Mouse (Mus musculus): ENCODE results near the gene Egfem1. TPM values are rescaled to one million over a fixed set of nuclear protein-coding genes. Genes with fewer than 3 reads are reported as not detected.

Gene Egfem1
- polyA plus RNA-seq, 1 experiment from 2014 or later = 7.4 TPM

DNA sequence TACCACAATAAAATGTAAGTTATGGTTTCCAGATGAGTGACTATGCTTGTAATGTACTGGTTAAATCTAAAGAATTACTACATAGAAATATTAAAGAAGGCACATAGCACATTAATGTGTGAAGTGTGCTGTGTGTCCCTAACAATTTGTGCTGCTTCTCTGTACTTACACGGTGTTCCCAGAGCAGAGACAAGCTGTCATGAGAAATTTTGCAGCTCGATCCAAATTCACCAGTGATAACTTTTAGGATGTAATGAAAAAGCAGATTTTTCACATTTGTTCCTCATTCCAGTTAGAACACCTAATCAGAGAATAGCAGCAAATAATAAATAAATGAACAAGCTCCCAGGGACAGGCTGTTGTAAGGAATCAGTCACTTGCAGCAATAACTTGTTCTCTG, 416.4 kb downstream of the Egfem1 start:
- H3K27me3 ChIP-seq (replicated peaks; ENCODE audit: control insufficient read depth, insufficient read depth, low read length) = no peaks in the 10 kb centered on the region
- H3K9me3 ChIP-seq (ENCODE audit: control insufficient read depth, low read length) = no peaks in the 10 kb centered on the region
- no peak overlapping the region for H3K4me3 ChIP-seq (replicated peaks; ENCODE audit: low read length)
- H3K4me1 ChIP-seq (replicated peaks; ENCODE audit: control insufficient read depth, insufficient read depth, low read length) = 0 out of 2 replicates have a peak, but pooled peaks cover 6% of the 10 kb centered on the region
- no peak overlapping the region for H3K4me2 ChIP-seq (ENCODE audit: low read length)
- no peak overlapping the region for H3K27ac ChIP-seq (ENCODE audit: low read length)
- ATAC-seq = no peak
- H3K9ac ChIP-seq (replicated peaks; ENCODE audit: low read depth, low read length) = no peak overlapping the region
- H3K36me3 ChIP-seq (ENCODE audit: control insufficient read depth, insufficient read depth) = no peaks in the 10 kb centered on the region
- WGBS = 80% methylated on average over 2 of the region's 2 CpGs

DNA sequence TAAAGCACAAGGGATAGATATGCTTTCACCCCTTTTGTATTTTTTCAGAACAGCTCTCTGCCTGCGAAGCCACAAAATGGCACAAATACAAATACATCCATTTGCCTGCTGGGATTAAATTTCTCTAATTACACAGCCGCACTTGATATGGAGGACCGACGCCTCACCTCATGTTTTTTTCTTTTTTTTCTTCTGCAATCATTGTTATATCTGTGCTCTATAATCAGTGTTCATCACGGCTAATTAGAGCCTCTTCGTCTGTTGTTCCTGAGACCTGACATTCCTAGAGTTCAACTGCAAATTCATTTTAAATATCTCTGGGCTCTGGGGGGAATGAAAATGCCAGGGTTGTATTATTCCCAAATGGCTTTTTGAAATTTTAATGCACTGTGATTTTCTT, 417.4 kb downstream of the Egfem1 start:
- no peak overlapping the region for H3K9ac ChIP-seq (replicated peaks; ENCODE audit: low read depth, low read length)
- no peaks in the 10 kb centered on the region for H3K36me3 ChIP-seq (ENCODE audit: control insufficient read depth, insufficient read depth)
- no peaks in the 10 kb centered on the region for H3K27me3 ChIP-seq (replicated peaks; ENCODE audit: control insufficient read depth, insufficient read depth, low read length)
- peak; percentile 67 for ATAC-seq
- 0 out of 2 replicates have a peak, but pooled peaks cover 6% of the 10 kb centered on the region for H3K4me1 ChIP-seq (replicated peaks; ENCODE audit: control insufficient read depth, insufficient read depth, low read length)
- WGBS = 27% methylated on average over 6 of the region's 6 CpGs
- no peak overlapping the region for H3K4me3 ChIP-seq (replicated peaks; ENCODE audit: low read length)
- no peaks in the 10 kb centered on the region for H3K9me3 ChIP-seq (ENCODE audit: control insufficient read depth, low read length)
- H3K4me2 ChIP-seq (ENCODE audit: low read length) = no peak overlapping the region
- H3K27ac ChIP-seq (ENCODE audit: low read length) = no peak overlapping the region

DNA sequence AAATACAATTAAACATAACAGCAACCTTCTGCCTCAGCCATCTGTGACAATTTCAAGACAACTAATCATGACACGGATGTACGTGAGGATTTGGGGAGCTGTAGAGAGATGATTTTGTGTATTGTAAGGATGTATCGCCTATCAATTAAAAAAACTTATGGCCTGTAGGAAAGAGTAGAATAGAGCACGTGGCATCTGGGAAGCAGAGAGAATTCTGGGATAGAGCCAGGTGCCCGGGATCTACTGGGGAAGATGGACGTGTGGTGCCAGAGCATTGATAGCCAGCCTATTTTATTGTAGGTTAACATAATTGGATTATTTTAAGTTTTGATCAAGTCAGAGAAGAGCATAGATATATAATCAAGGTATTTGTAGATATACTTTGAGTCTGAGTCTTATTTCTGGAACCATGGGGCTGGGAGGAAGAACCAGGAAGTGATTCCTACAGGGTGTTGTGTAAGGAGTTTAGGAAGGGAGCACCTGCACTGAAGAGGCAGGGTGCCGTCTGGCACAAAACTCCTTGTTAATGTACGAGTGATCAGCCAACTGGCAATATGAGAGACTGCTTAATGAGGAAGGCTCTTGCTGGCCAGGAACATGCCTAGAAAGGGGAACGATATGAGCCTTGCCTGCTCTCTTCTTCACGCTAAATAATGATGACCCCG, 443.6 kb downstream of the Egfem1 start:
- ATAC-seq = peak; percentile 92
- Histone ChIP-seq H3K27me3 (replicated peaks; ENCODE audit: control insufficient read depth, insufficient read depth, low read length) (no peaks in the 10 kb centered on the region), H3K4me2 (ENCODE audit: low read length) (no peak overlapping the region), H3K36me3 (ENCODE audit: control insufficient read depth, insufficient read depth) (no peaks in the 10 kb centered on the region), H3K27ac (ENCODE audit: low read length) (no peak overlapping the region), H3K9me3 (ENCODE audit: control insufficient read depth, low read length) (no peaks in the 10 kb centered on the region), H3K4me3 (replicated peaks; ENCODE audit: low read length) (no peak overlapping the region), H3K9ac (replicated peaks; ENCODE audit: low read depth, low read length) (no peak overlapping the region), H3K4me1 (replicated peaks; ENCODE audit: control insufficient read depth, insufficient read depth, low read length) (peaks cover 9% of the 10 kb centered on the region; the same call in 1 of the 2 replicates)
- 45% methylated on average over 11 of the region's 11 CpGs for WGBS

DNA sequence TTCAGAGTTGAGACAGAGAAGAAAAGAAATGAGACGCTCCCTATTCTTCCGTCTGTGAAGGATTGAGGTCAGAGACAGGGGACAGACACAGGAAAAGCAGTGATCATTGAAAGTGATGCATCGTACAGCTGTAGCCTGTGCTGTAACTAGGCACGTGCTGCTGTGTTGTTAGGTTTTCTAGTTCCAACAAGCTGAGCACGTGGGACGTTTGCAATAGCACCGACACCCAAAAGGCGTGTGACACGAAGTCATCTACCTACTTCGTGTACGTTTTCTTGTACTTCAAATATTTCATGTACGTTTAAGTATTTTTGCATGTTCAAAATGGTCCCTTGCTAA, 444.1 kb downstream of the Egfem1 start:
- no peak overlapping the region for H3K4me2 ChIP-seq (ENCODE audit: low read length)
- H3K27me3 ChIP-seq (replicated peaks; ENCODE audit: control insufficient read depth, insufficient read depth, low read length) = no peaks in the 10 kb centered on the region
- peak; percentile 81 for ATAC-seq
- no peak overlapping the region for H3K9ac ChIP-seq (replicated peaks; ENCODE audit: low read depth, low read length)
- peaks cover 9% of the 10 kb centered on the region; the same call in 1 of the 2 replicates for H3K4me1 ChIP-seq (replicated peaks; ENCODE audit: control insufficient read depth, insufficient read depth, low read length)
- WGBS = 65% methylated on average over 12 of the region's 12 CpGs
- H3K9me3 ChIP-seq (ENCODE audit: control insufficient read depth, low read length) = no peaks in the 10 kb centered on the region
- H3K36me3 ChIP-seq (ENCODE audit: control insufficient read depth, insufficient read depth) = no peaks in the 10 kb centered on the region
- H3K4me3 ChIP-seq (replicated peaks; ENCODE audit: low read length) = no peak overlapping the region
- no peak overlapping the region for H3K27ac ChIP-seq (ENCODE audit: low read length)

DNA sequence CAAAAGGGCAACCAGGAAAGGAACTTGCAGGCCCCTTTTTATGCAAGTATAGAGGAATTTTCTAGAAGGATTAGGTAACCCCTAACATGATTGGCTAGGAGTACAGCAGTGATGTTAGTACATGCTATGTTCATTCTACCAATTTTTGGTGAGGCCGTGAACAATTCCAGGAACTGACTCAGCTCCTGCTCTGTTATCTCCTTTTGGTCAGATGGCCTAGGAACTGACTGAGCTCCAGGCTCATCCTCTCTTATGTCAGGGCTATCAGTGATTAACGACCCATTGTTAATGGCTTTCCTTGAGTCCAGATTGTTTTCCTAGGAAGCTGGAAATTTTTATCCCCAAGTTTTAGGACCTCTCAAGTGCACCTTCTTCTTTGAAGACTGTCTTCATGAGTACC, 457.4 kb downstream of the Egfem1 start:
- Histone ChIP-seq H3K4me1 (replicated peaks; ENCODE audit: control insufficient read depth, insufficient read depth, low read length) (peaks cover 3% of the 10 kb centered on the region; the same call in 1 of the 2 replicates), H3K4me3 (replicated peaks; ENCODE audit: low read length) (no peak overlapping the region), H3K9me3 (ENCODE audit: control insufficient read depth, low read length) (no peaks in the 10 kb centered on the region), H3K4me2 (ENCODE audit: low read length) (no peak overlapping the region), H3K27ac (ENCODE audit: low read length) (no peak overlapping the region), H3K9ac (replicated peaks; ENCODE audit: low read depth, low read length) (no peak overlapping the region), H3K27me3 (replicated peaks; ENCODE audit: control insufficient read depth, insufficient read depth, low read length) (no peaks in the 10 kb centered on the region), H3K36me3 (ENCODE audit: control insufficient read depth, insufficient read depth) (no peaks in the 10 kb centered on the region)
- 91% methylated on average over 2 of the region's 2 CpGs for WGBS
- no peak for ATAC-seq

DNA sequence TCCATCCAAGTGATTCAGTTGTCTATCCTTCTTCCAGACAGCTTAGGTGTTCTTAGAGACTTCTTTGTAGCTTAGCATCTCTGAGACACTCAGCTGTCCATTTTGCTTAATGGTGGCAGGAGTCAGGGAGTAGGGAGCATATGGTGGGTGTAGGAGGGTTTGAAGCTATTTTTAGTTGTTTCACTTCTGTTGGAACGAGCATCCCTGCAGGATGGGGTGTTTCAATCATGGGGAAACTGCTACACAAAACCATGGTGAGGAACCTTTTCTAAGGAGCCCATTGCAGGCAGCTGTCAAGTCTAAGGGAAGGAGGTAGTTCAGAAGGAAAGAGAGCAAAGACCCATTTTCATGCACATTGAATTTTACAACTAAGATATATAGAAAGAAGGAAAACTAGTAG, 458.1 kb downstream of the Egfem1 start:
- ATAC-seq = no peak
- Histone ChIP-seq H3K27ac (ENCODE audit: low read length) (no peak overlapping the region), H3K9ac (replicated peaks; ENCODE audit: low read depth, low read length) (no peak overlapping the region)

DNA sequence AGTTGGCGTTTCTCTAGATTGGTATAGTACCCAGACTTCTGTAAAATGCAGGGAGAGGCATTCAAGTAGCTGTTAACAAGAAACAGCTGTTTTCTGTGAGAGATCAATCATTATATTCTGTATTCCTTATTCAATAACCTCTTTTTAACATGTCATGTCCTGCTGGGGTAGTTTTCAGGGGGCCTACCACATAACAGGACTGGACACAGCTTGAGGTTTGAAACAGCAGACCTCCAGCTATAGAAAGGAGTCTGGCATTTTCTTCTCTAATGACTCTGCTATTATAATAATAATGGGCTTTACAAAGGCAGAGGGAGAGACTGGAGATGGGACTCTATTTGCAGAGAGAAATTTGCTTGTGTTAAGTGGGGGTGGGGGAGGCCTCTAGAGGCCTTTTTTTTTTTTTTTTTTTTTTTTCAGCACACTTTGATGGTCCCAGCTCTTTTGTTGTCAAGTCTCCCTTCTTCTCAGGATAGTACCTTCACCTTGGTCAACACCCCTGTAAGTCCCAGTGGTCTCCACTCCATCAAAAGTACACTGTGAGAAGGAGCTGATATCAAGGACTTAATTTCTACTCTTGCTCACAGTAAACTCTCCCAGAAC, 459.8 kb downstream of the Egfem1 start:
- H3K4me3 ChIP-seq (replicated peaks; ENCODE audit: low read length) = no peak overlapping the region
- H3K4me2 ChIP-seq (ENCODE audit: low read length) = no peak overlapping the region
- H3K27ac ChIP-seq (ENCODE audit: low read length) = no peak overlapping the region
- peaks cover 3% of the 10 kb centered on the region; the same call in 1 of the 2 replicates for H3K4me1 ChIP-seq (replicated peaks; ENCODE audit: control insufficient read depth, insufficient read depth, low read length)
- H3K27me3 ChIP-seq (replicated peaks; ENCODE audit: control insufficient read depth, insufficient read depth, low read length) = no peaks in the 10 kb centered on the region
- peak; percentile 92 for ATAC-seq
- H3K36me3 ChIP-seq (ENCODE audit: control insufficient read depth, insufficient read depth) = no peaks in the 10 kb centered on the region
- no peaks in the 10 kb centered on the region for H3K9me3 ChIP-seq (ENCODE audit: control insufficient read depth, low read length)
- 0% methylated on average over 1 of the region's 1 CpGs for WGBS
- H3K9ac ChIP-seq (replicated peaks; ENCODE audit: low read depth, low read length) = no peak overlapping the region

More for the DNA sequence above, 458.1 kb downstream of the Egfem1 start:
- no peaks in the 10 kb centered on the region for H3K27me3 ChIP-seq (replicated peaks; ENCODE audit: control insufficient read depth, insufficient read depth, low read length)
- no peaks in the 10 kb centered on the region for H3K9me3 ChIP-seq (ENCODE audit: control insufficient read depth, low read length)
- H3K4me2 ChIP-seq (ENCODE audit: low read length) = no peak overlapping the region
- H3K36me3 ChIP-seq (ENCODE audit: control insufficient read depth, insufficient read depth) = no peaks in the 10 kb centered on the region
- WGBS = 56% methylated on average over 1 of the region's 1 CpGs
- peaks cover 3% of the 10 kb centered on the region; the same call in 1 of the 2 replicates for H3K4me1 ChIP-seq (replicated peaks; ENCODE audit: control insufficient read depth, insufficient read depth, low read length)
- no peak overlapping the region for H3K4me3 ChIP-seq (replicated peaks; ENCODE audit: low read length)

DNA sequence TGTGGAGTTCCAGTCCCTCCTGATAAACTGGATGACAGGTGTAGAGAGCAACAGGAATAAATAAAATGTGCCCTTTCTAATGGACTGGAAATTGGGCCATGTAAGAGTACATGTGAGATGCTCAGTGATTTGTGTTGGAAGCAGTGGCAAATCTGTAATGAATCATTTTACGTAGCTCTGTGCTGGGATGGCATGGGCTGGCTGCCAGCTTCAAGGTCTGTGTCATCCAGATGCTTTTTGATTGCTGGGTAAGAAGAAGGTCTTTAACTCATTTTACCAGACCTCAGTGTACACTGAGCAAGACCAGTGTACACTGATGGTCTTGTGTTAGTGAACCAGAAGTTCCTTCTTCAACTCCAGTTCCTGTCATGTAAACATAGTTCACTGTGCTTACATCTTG, 462.2 kb downstream of the Egfem1 start:
- no peaks in the 10 kb centered on the region for H3K27me3 ChIP-seq (replicated peaks; ENCODE audit: control insufficient read depth, insufficient read depth, low read length)
- H3K9ac ChIP-seq (replicated peaks; ENCODE audit: low read depth, low read length) = no peak overlapping the region
- H3K9me3 ChIP-seq (ENCODE audit: control insufficient read depth, low read length) = no peaks in the 10 kb centered on the region
- H3K4me2 ChIP-seq (ENCODE audit: low read length) = no peak overlapping the region
- peaks cover 3% of the 10 kb centered on the region; the same call in 1 of the 2 replicates for H3K4me1 ChIP-seq (replicated peaks; ENCODE audit: control insufficient read depth, insufficient read depth, low read length)
- H3K27ac ChIP-seq (ENCODE audit: low read length) = no peak overlapping the region
- H3K36me3 ChIP-seq (ENCODE audit: control insufficient read depth, insufficient read depth) = no peaks in the 10 kb centered on the region
- 46% methylated on average over 1 of the region's 1 CpGs for WGBS
- ATAC-seq = no peak
- H3K4me3 ChIP-seq (replicated peaks; ENCODE audit: low read length) = no peak overlapping the region

DNA sequence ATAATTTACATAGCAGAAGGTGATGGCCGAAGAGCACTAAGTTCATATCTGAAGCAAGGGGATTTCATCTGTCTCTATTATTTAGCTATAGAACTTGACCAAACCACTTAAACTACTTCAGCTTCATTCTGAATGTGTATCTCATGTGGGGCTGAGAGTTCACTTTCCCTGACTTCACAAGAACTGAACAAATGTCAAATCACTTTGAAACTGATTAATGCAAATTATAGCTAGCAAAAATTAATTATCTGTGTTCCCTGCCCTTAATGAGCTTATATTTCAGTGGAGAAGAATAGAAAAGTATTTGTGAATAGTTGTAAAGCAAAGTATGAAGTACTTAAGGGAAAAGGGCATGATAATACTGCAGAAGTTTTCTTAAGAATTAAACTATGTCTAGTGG, 481.3 kb downstream of the Egfem1 start:
- Histone ChIP-seq H3K27me3 (replicated peaks; ENCODE audit: control insufficient read depth, insufficient read depth, low read length) (no peaks in the 10 kb centered on the region), H3K4me3 (replicated peaks; ENCODE audit: low read length) (no peak overlapping the region), H3K9ac (replicated peaks; ENCODE audit: low read depth, low read length) (no peak overlapping the region), H3K27ac (ENCODE audit: low read length) (no peak overlapping the region), H3K4me2 (ENCODE audit: low read length) (no peak overlapping the region), H3K9me3 (ENCODE audit: control insufficient read depth, low read length) (no peaks in the 10 kb centered on the region), H3K36me3 (ENCODE audit: control insufficient read depth, insufficient read depth) (no peaks in the 10 kb centered on the region), H3K4me1 (replicated peaks; ENCODE audit: control insufficient read depth, insufficient read depth, low read length) (no peaks in the 10 kb centered on the region)
- WGBS = 86% methylated on average over 1 of the region's 1 CpGs
- no peak for ATAC-seq

All from forebrain, embryonic 16.5 days (tissue).